Comparison of ENCODE assay signal across 37 mouse cellular contexts in the genomic region with DNA sequence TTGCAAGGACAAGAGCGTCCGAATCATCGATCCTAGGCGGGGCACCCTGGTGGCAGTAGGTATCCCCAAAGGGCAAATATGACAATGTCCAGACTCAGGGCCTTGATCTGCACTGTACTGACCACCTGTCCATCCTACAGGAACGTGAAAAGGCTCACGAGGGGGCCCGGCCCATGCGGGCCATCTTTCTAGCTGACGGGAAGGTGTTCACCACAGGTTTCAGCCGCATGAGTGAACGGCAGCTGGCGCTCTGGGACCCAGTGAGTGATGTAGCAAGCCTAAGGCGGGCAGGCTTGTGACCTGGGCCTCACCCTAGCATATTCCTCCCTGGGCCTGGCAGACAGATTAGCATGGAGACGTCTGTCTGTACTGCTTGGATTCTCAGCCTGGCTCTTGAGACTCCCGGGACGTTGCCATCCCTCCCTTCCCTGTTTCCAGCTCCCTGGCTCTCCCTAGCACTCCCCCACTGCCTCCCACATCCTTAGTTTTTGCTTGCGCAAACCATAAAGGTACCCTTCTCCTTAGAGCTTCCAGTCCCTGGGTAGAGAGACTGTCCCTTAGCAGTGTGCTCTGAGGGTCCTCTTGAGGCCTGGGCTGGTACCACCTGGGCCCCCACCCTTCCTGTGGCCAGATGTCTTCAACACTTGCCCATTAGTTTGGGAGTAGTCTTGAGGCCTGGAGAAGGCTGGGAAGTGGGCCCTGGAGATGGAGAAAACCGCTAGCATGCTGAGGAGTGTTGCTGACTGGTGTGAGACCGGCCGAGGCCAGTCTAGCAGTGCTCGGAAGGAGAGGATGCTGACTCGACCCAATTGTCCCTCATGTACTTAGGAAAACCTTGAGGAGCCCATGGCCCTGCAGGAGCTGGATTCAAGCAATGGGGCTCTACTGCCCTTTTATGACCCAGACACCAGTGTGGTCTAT. TPM values are rescaled to one million over a fixed set of nuclear protein-coding genes. Genes with fewer than 3 reads are reported as not detected.
DNase-seq lines count a peak whose midpoint lies in the region; ATAC-seq and TF ChIP-seq lines count a peak whose summit lies in the region.
"Had no signal": no experiment of that assay in that cellular context is flagged by ENCODE, and none has a peak within 500 bp of the region (broad histone marks: within the 10 kb centered on the region; RNA-seq: fewer than 3 reads in every experiment).

No protein-coding gene starts in this region.

- H3K79me2 ChIP-seq in CH12.LX (replicated peaks; ENCODE audit: control insufficient read depth, extremely low read depth, insufficient read depth, poor library complexity, severe bottlenecking): peaks cover 26% of the 10 kb centered on the region

- H3K4me3 ChIP-seq in intestine, embryonic 16.5 days (ENCODE audit: low read length): no peak overlapping the region
- H3K4me3 ChIP-seq in intestine, embryonic 15.5 days (replicated peaks): no peak overlapping the region
- peak overlapping the region; percentile 52 to 92 (median 77) for H3K4me3 ChIP-seq in CH12.LX (replicated peaks in 1 of 3; ENCODE audit: low read depth in 2 of 3, low read length in 2 of 3, poor library complexity in 1 of 3)
- 0 out of 2 replicates have a peak overlapping the region, but pooled peaks have one; percentile 94 for H3K4me3 ChIP-seq in small intestine, adult 2 months (ENCODE audit: low read depth, low read length)
- H3K4me3 ChIP-seq: erythroblast, embryonic 14.5 days; heart, embryonic 15.5 days; midbrain, embryonic 15.5 days had no signal

- no peak overlapping the region for H3K27ac ChIP-seq in intestine, embryonic 16.5 days (ENCODE audit: low read length)
- no peak overlapping the region for H3K27ac ChIP-seq in intestine, embryonic 15.5 days
- peak overlapping the region; percentile 84 for H3K27ac ChIP-seq in CH12.LX (ENCODE audit: insufficient read depth, low read depth)
- no peak overlapping the region for H3K27ac ChIP-seq in small intestine, adult 2 months (ENCODE audit: insufficient read depth, low read depth, low read length)
- H3K27ac ChIP-seq: heart, embryonic 15.5 days; hindbrain, embryonic 15.5 days; limb, embryonic 12.5 days; midbrain, embryonic 15.5 days; stomach, postnatal 0 days had no signal

- TF ChIP-seq EP300 in CH12.LX (IDR thresholded peaks at IDR 0.05; ENCODE audit: low read length): no peak

- H3K4me1 ChIP-seq in intestine, embryonic 16.5 days (ENCODE audit: control insufficient read depth, insufficient read depth, low read length): peaks cover 22% of the 10 kb centered on the region
- H3K4me1 ChIP-seq in intestine, embryonic 15.5 days (replicated peaks): peaks cover 18% of the 10 kb centered on the region
- H3K4me1 ChIP-seq in CH12.LX (ENCODE audit: control insufficient read depth in 1 of 2, insufficient read depth in 2 of 2): peaks cover 34 to 66% of the 10 kb centered on the region in 2 experiments
- peaks cover 12% of the 10 kb centered on the region for H3K4me1 ChIP-seq in small intestine, adult 2 months (ENCODE audit: control insufficient read depth, insufficient read depth, insufficient read length, low read length)

- peak; percentile 37 for TF ChIP-seq RAD21 in CH12.LX (IDR thresholded peaks at IDR 0.05; ENCODE audit: low read depth, low read length)

- peak in 1 of 2 experiments; percentile 54; a peak in 2 of 4 replicates for TF ChIP-seq CTCF in CH12.LX (conservative IDR thresholded peaks at IDR 0.05 in 1 of 2, IDR thresholded peaks at IDR 0.05 in 1 of 2; ENCODE audit: low read depth in 2 of 2, low read length in 2 of 2)
- TF ChIP-seq CTCF in small intestine, adult 2 months (IDR thresholded peaks at IDR 0.05; ENCODE audit: extremely low read depth, insufficient read length, insufficient replicate concordance, low read depth, low read length): no peak

- H3K4me2 ChIP-seq in intestine, embryonic 16.5 days (ENCODE audit: low read depth, low read length): no peak overlapping the region
- no peak overlapping the region for H3K4me2 ChIP-seq in intestine, embryonic 15.5 days (replicated peaks)
- peak overlapping the region; percentile 93 for H3K4me2 ChIP-seq in CH12.LX (ENCODE audit: insufficient read depth, low read depth, poor library complexity, severe bottlenecking)
- H3K4me2 ChIP-seq: hindbrain, embryonic 15.5 days; midbrain, embryonic 15.5 days had no signal

- no peaks in the 10 kb centered on the region for H3K9me3 ChIP-seq in intestine, embryonic 16.5 days (ENCODE audit: control insufficient read depth, low read length)
- no peaks in the 10 kb centered on the region for H3K9me3 ChIP-seq in intestine, embryonic 15.5 days
- peaks cover 2% of the 10 kb centered on the region for H3K9me3 ChIP-seq in CH12.LX (replicated peaks; ENCODE audit: low read length)
- H3K9me3 ChIP-seq: heart, embryonic 15.5 days; hindbrain, embryonic 15.5 days; midbrain, embryonic 15.5 days had no signal

- peaks cover 20% of the 10 kb centered on the region for H3K36me3 ChIP-seq in intestine, embryonic 16.5 days (ENCODE audit: control insufficient read depth, insufficient read depth, low read length)
- H3K36me3 ChIP-seq in intestine, embryonic 15.5 days: peaks cover 9% of the 10 kb centered on the region
- peaks cover 30 to 48% of the 10 kb centered on the region in 2 experiments for H3K36me3 ChIP-seq in CH12.LX (replicated peaks in 1 of 2; ENCODE audit: control insufficient read depth in 1 of 2, insufficient read depth in 1 of 2, low read length in 1 of 2)
- peaks cover 40% of the 10 kb centered on the region for H3K36me3 ChIP-seq in small intestine, adult 2 months (ENCODE audit: control insufficient read depth, insufficient read depth, low read length)

- DNase-seq in heart, adult 11 months: peak; percentile 92
- no peak for DNase-seq in heart, adult 9 months (ENCODE audit: low spot score in 2 of 2)
- peak; percentile 74 for DNase-seq in CH12.LX (ENCODE audit: extremely low read depth)
- no peak for DNase-seq in frontal cortex, adult 2 months (ENCODE audit: extremely low spot score in 1 of 2, low spot score in 1 of 2)
- no peak for DNase-seq in cerebellum, postnatal 14 days
- DNase-seq: adrenal gland, postnatal 14 days; cerebellum, adult 11 months; embryo, embryonic 11 days; gastrocnemius, postnatal 25 days; heart, adult 18-20 months; heart, postnatal 36 days; kidney, postnatal 25 days; lung, postnatal 4 days; right cerebral cortex, postnatal 25 days; spleen, adult 18-20 months had no signal

- no peak for TF ChIP-seq POLR2A in CH12.LX (IDR thresholded peaks at IDR 0.05; ENCODE audit: low read depth, low read length)
- TF ChIP-seq POLR2A in small intestine, adult 2 months (IDR thresholded peaks at IDR 0.05; ENCODE audit: low read depth, low read length): no peak

- dilution Hi-C loops in CH12.LX (cut with MboI; ENCODE audit: extremely low pct_ligation_motif_present, extremely low pct_unique_long_range_greater_than_20kb, low sequenced_read_pairs): no loop called here

- 89% methylated on average over 22 of the region's 22 CpGs for WGBS in intestine, embryonic 16.5 days
- 89% methylated on average over 22 of the region's 22 CpGs for WGBS in intestine, embryonic 15.5 days
- WGBS in small intestine, adult 2 months: 90% methylated on average over 22 of the region's 22 CpGs

- 0 out of 2 replicates have a peak overlapping the region, but pooled peaks have one; percentile 21 for H3K9ac ChIP-seq in intestine, embryonic 16.5 days (ENCODE audit: low read depth, low read length)
- H3K9ac ChIP-seq in intestine, embryonic 15.5 days: no peak overlapping the region
- H3K9ac ChIP-seq in CH12.LX (ENCODE audit: insufficient read depth, low read depth): peak overlapping the region; percentile 96; the same call in 1 of the 2 replicates
- H3K9ac ChIP-seq: heart, embryonic 15.5 days; hindbrain, embryonic 15.5 days; limb, embryonic 12.5 days; midbrain, embryonic 15.5 days had no signal

- ATAC-seq in intestine, embryonic 16.5 days: no peak
- ATAC-seq in intestine, embryonic 15.5 days: no peak
- ATAC-seq: midbrain, embryonic 15.5 days; Patski had no signal

- no peaks in the 10 kb centered on the region for H3K27me3 ChIP-seq in intestine, embryonic 16.5 days (replicated peaks; ENCODE audit: control insufficient read depth, insufficient read depth, low read length)
- no peaks in the 10 kb centered on the region for H3K27me3 ChIP-seq in intestine, embryonic 15.5 days (replicated peaks)
- H3K27me3 ChIP-seq in CH12.LX (replicated peaks): no peaks in the 10 kb centered on the region
- H3K27me3 ChIP-seq in small intestine, adult 2 months (ENCODE audit: control insufficient read depth, insufficient read depth, low read length): no peaks in the 10 kb centered on the region
- H3K27me3 ChIP-seq: heart, embryonic 15.5 days; hindbrain, embryonic 15.5 days; limb, embryonic 12.5 days; midbrain, embryonic 15.5 days; Patski had no signal

- in situ Hi-C loops in CH12.LX (cut with MboI; ENCODE audit: low pct_ligation_motif_present, low pct_unique_long_range_greater_than_20kb, low sequenced_read_pairs): no loop called here

RNA-seq across cellular contexts. Expression of a gene that starts 2.4 kb away (rescaled TPM):
- polyA plus RNA-seq in intestine, embryonic 16.5 days (2015; fragmentation: Nextera tagmentation; extraction: Ambion mirVana): 264 and 288 TPM in 2 replicates
- polyA plus RNA-seq in intestine, embryonic 15.5 days (2015; fragmentation: Nextera tagmentation; extraction: Ambion mirVana): 207 and 214 TPM in 2 replicates
- 172 and 194 TPM in 2 replicates for total RNA-seq in CH12.LX (2012; rRNA removed)
- total RNA-seq in CH12.LX (2014; rRNA removed): 154 and 179 TPM in 2 replicates
- 265 and 293 TPM in 2 replicates for polyA plus RNA-seq in CH12.LX (2012; ENCODE audit: insufficient read length, low read depth)
- polyA plus RNA-seq in small intestine, adult 2 months (2012; rRNA removed): 264 and 493 TPM in 2 replicates
- 183 and 225 TPM in 2 replicates for polyA plus RNA-seq in frontal cortex, adult 2 months (2012; rRNA removed)

RNA-seq across cellular contexts. Expression of a gene that starts 2.6 kb away (rescaled TPM):
- 5.8 and 6.7 TPM in 2 replicates for polyA plus RNA-seq in intestine, embryonic 16.5 days (2015; fragmentation: Nextera tagmentation; extraction: Ambion mirVana)
- polyA plus RNA-seq in intestine, embryonic 15.5 days (2015; fragmentation: Nextera tagmentation; extraction: Ambion mirVana): 3.9 and 5.4 TPM in 2 replicates
- 438 and 452 TPM in 2 replicates for total RNA-seq in CH12.LX (2012; rRNA removed)
- 380 and 447 TPM in 2 replicates for total RNA-seq in CH12.LX (2014; rRNA removed)
- polyA plus RNA-seq in CH12.LX (2012; ENCODE audit: insufficient read length, low read depth): 296 and 343 TPM in 2 replicates
- 95.3 and 169 TPM in 2 replicates for polyA plus RNA-seq in small intestine, adult 2 months (2012; rRNA removed)
- polyA plus RNA-seq in frontal cortex, adult 2 months (2012; rRNA removed): 1.9 and 2.3 TPM in 2 replicates

RNA-seq across cellular contexts. Expression of a gene that starts 7.0 kb away (rescaled TPM):
- 0.11 and 0.20 TPM in 2 replicates for polyA plus RNA-seq in intestine, embryonic 16.5 days (2015; fragmentation: Nextera tagmentation; extraction: Ambion mirVana)
- polyA plus RNA-seq in intestine, embryonic 15.5 days (2015; fragmentation: Nextera tagmentation; extraction: Ambion mirVana): 0.09 and 0.19 TPM in 2 replicates
- 2.8 and 3.3 TPM in 2 replicates for total RNA-seq in CH12.LX (2012; rRNA removed)
- 6.4 and 6.9 TPM in 2 replicates for total RNA-seq in CH12.LX (2014; rRNA removed)
- 11.8 and 14.7 TPM in 2 replicates for polyA plus RNA-seq in CH12.LX (2012; ENCODE audit: insufficient read length, low read depth)
- 0.25 and 0.42 TPM in 2 replicates for polyA plus RNA-seq in small intestine, adult 2 months (2012; rRNA removed)
- polyA plus RNA-seq in frontal cortex, adult 2 months (2012; rRNA removed): 0.12 and 0.17 TPM in 2 replicates
- total RNA-seq: gastrocnemius, postnatal 25 days had no signal
- polyA plus RNA-seq: embryonic facial prominence, embryonic 14.5 days; forebrain, embryonic 11.5 days; heart, embryonic 15.5 days; intestine, embryonic 14.5 days; liver, adult 2 months; lung, embryonic 16.5 days; neural tube, embryonic 11.5 days; stomach, postnatal 0 days had no signal

RNA-seq across cellular contexts. Expression of a gene that starts 11.2 kb away (rescaled TPM):
- polyA plus RNA-seq in intestine, embryonic 16.5 days (2015; fragmentation: Nextera tagmentation; extraction: Ambion mirVana): 0.04 TPM in 1 of 2 replicates, not detected in the other
- not detected in 2 replicates for polyA plus RNA-seq in intestine, embryonic 15.5 days (2015; fragmentation: Nextera tagmentation; extraction: Ambion mirVana)
- total RNA-seq in CH12.LX (2012; rRNA removed) (0.17 and 0.25 TPM in 2 replicates), CH12.LX (2014; rRNA removed) (0.05 TPM in 1 of 2 replicates, not detected in the other)
- 0.71 and 0.82 TPM in 2 replicates for polyA plus RNA-seq in CH12.LX (2012; ENCODE audit: insufficient read length, low read depth)
- 0.06 TPM in 1 of 2 replicates, not detected in the other for polyA plus RNA-seq in small intestine, adult 2 months (2012; rRNA removed)
- polyA plus RNA-seq in frontal cortex, adult 2 months (2012; rRNA removed): 0.06 and 0.11 TPM in 2 replicates
- total RNA-seq: adrenal gland, postnatal 14 days; gastrocnemius, postnatal 25 days; heart, postnatal 36 days; layer of hippocampus, adult 18-20 months; layer of hippocampus, postnatal 10 days; left cerebral cortex, postnatal 14 days; liver, adult 2 months; MEL had no signal
- polyA plus RNA-seq: C2C12; forebrain, embryonic 11.5 days; heart, embryonic 15.5 days; intestine, embryonic 14.5 days; kidney, embryonic 14.5 days; limb, embryonic 12.5 days; lung, embryonic 16.5 days; neural tube, embryonic 11.5 days; Patski; stomach, postnatal 0 days had no signal

RNA-seq across cellular contexts. Expression of a gene that starts 12.3 kb away (rescaled TPM):
- 43.9 and 49.7 TPM in 2 replicates for polyA plus RNA-seq in intestine, embryonic 16.5 days (2015; fragmentation: Nextera tagmentation; extraction: Ambion mirVana)
- 40.7 and 41.9 TPM in 2 replicates for polyA plus RNA-seq in intestine, embryonic 15.5 days (2015; fragmentation: Nextera tagmentation; extraction: Ambion mirVana)
- total RNA-seq in CH12.LX (2012; rRNA removed): 20.7 and 25.3 TPM in 2 replicates
- total RNA-seq in CH12.LX (2014; rRNA removed): 9.7 and 12.0 TPM in 2 replicates
- 26.6 and 27.2 TPM in 2 replicates for polyA plus RNA-seq in CH12.LX (2012; ENCODE audit: insufficient read length, low read depth)
- 37.9 and 42.5 TPM in 2 replicates for polyA plus RNA-seq in small intestine, adult 2 months (2012; rRNA removed)
- polyA plus RNA-seq in frontal cortex, adult 2 months (2012; rRNA removed): 82.4 and 85.6 TPM in 2 replicates

Comparison
In these comparisons a context has a peak if more than half of its experiments do, and no peak if none do; other contexts are left out.
1. DNase-seq: peak in heart, adult 11 months (single experiment) and CH12.LX (single experiment); none in heart, adult 9 months (0 of 2), frontal cortex, adult 2 months (0 of 2) and cerebellum, postnatal 14 days (0 of 2).
2. H3K4me3 ChIP-seq: peak in CH12.LX (3 of 3) and small intestine, adult 2 months (single experiment); none in intestine, embryonic 16.5 days (single experiment) and intestine, embryonic 15.5 days (single experiment).
3. RNA of a gene that starts 2.6 kb away (polyA plus RNA-seq): 296 to 343 TPM in CH12.LX and 95.3 to 169 TPM in small intestine, adult 2 months; 5.8 to 6.7 TPM in intestine, embryonic 16.5 days, 3.9 to 5.4 TPM in intestine, embryonic 15.5 days and 1.9 to 2.3 TPM in frontal cortex, adult 2 months; every median in the first group is over 10 times any median in the second.